Mouse (Mus musculus) brown adipose tissue, adult 24 weeks (tissue): ENCODE measurements at regions not wholly inside any gene's neighbourhood (a gene's known extent, or its start where the extent isn't known, plus 50 kb on each side); places are given as distances from the start of the nearest gene placed in this dataset.

Experiments
- H3K27ac ChIP-seq: fragments of 200-500 bp; replicated peaks from 2 replicates; pipeline ENCODE4 v1.5.1; 2012; ENCODE audit warnings: low read depth, mild to moderate bottlenecking, low read length
- H3K4me1 ChIP-seq: fragments of 200-500 bp; 2 replicates; pipeline ENCODE4 v1.6.1; 2012; ENCODE audit warnings: low read length, mixed read lengths; ENCODE audit not compliant: control insufficient read depth, insufficient read depth, insufficient read length
- H3K4me3 ChIP-seq: fragments of 200-500 bp; 2 replicates; pipeline ENCODE4 v1.5.1; 2012; ENCODE audit warnings: low read depth, mild to moderate bottlenecking, low read length, moderate library complexity; ENCODE audit not compliant: insufficient read depth

DNA sequence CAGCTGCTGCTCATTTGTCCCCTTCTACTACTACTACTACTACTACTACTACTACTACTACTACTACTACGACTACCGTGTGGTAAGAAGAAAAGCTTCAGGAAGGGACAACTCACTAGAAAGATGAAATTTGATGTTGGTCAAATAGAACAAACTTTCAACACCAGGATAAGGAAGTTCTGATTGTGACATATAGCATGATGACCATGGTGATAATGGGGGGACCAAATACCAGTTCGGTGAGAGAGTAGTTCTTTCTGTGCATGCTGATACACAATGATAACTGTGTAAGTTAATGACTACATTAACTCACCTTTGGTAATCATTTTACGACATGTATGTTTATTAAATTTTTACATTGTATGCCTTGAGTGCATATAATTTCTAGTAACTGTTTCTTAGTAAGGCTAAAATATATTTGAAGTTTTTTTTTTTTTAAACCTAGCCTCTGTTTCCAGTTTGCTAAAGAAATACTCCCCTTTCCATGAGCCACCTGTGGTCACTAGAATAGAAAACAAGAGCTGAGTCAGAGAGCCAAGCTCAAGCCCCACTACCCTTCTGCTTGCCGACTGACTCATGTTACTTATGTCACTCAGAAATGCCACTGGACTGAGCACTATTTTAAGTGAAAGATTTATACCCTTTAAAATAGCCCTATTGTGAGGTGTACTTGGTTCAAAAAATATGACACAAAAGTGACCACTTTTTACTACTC lies 62.3 kb upstream of the Il6 start:
- no peak overlapping the region for H3K4me3 ChIP-seq
- H3K4me1 ChIP-seq: peaks cover 6% of the 10 kb centered on the region; the same call in 1 of the 2 replicates
- H3K27ac ChIP-seq: no peak overlapping the region

DNA sequence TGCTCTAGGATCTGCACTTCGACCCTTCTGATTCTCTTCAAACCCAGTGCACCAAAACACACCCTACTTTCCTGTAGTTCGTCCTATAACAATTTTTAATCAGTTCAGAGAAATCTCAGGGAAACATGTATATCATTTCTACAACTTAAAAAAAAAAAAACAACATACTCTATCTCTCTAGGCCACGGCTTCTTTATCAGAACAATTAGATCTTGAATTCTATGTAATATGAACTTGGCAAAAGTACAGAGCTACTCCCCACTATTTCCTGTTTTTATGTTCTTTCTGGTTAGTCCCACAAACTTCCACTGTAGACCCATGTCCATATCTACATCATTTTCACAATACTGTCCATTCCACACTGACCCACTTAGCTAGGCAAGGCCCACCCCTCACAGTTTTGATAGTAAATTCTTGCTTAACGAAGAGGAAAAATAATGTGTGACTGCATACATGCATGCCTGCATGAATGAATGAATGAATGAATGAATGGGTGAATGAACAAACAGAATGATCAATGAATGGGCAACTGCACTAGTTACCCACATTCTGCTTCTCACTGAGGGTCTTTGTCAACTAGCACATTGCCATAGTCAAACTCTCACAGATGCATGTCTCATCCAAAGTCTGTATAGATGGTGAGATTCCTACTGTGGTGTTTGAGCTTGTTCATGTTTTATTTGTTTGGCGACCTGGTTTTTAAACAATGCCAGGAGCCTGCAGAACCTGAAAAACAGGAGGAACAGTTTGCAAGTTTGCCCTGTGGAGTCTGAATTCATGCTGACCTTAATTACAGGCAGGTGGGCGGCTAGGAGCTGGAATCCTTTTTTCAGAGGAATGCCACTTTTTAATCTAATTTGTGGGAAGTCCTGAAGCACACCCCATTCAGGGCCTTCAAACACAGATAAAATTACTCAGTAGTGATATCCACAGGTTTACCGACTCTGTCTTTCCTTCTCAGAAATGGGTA lies 61.2 kb upstream of the Il6 start:
- H3K4me1 ChIP-seq: peaks cover 4% of the 10 kb centered on the region; the same call in 1 of the 2 replicates
- no peak overlapping the region for H3K27ac ChIP-seq
- no peak overlapping the region for H3K4me3 ChIP-seq
